Mouse (Mus musculus) cerebellum, postnatal 14 days (tissue): ENCODE measurements around the gene Gm6358.
"Not testable (repeated sequence)": the region's sequence is repeated elsewhere in the genome, so short reads cannot be mapped to it uniquely, and the experiment has no call there.

Experiments
- DNase-seq, 2 experiments: peaks; one replicate each; pipeline ENCODE4 v3.0.0; 2021; ENCODE audit warnings: mixed read lengths in 2 of 2

Gene Gm6358

DNA sequence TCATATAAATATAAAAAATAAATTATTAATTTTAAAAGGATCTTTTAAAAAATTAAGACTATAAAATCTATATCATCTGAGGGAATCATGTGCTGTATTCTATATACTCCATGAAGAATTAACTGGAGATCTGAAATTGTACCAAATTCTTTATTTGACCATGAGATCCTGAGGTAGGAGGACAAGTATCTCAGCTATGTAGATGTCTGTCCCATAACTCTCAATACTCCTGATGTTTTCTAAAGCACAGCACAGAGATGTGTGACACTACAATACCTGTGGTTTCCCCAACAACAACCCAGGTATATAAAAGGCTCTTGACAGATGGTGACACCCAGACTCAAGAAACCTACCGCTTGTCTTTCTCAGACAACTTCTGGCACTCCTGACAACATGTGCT is at the start of gene Gm6358:
Gene Gm6358, plus strand, starts transcription at position 301 of the 400 bp plus-strand sequence.
- no peak for DNase-seq

DNA sequence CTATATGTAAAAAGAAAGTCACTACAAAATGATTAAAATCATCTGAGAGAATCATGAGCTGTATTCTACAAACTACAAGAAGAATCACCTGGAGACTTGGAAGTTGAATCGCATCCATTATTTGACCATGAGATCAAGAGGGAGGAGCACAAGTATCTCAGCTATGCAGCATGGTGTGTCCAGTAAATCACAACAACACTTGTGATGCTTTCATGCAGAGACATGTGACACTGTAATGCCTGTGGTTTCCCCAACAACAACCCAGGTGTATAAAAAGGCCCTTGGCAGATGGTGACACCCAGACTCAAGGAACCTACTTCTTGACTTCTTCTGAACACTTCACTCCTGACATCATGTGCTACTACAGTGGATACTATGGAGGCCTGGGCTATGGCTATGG is 10.1 kb downstream of the Gm6358 start, which contains the start of gene Gm10061:
Gene Gm10061, plus strand, starts transcription at position 301 of the 400 bp plus-strand sequence.
- no peak for DNase-seq

- no peak for DNase-seq
These were observed 17.0 kb downstream of the Gm6358 start, which contains the start of gene Gm9789 for GRCm38 (mm10) chr16:89157652-89158051. Gm9789 (plus strand) TSS chr16:89157952.

DNA sequence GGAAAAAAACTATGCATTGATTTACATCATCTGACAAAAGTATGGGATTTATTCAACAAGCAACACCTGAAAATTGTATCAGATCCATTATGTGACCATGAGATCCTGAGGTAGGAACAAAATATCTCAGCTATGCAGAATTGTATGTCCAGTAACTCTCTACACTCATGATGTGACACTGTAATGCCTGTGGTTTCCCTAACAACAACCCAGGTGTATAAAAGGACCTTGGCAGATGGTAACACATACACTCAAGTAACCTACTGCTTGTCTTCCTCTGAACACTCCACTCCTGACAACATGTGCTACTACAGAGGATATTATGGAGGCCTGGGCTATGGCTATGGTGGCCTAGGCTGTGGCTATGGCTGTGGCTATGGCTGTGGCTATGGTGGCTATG is 28.5 kb downstream of the Gm6358 start, which contains the start of gene Gm7735:
Gene Gm7735, plus strand, starts transcription at position 301 of the 400 bp plus-strand sequence.
- not testable (repeated sequence) for DNase-seq

DNA sequence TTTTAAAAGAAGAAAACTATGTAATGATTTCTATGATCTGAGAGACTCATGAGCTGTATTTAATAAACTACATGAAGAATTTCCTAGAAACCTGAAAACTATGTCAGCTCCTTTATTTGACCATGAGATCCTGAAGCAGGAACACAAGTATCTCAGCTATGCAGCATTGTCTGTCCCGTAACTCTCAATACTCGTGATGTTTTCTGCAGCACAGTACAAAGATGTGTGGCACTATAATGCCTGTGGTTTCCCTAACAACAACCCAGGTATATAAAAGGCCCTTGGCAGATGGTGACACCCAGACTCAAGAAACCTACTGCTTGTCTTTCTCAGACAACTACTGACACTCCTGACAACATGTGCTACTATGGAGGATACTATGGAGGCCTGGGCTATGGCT is 33.8 kb downstream of the Gm6358 start, which contains the start of gene 1110057P08Rik:
Gene 1110057P08Rik, plus strand, starts transcription at position 301 of the 400 bp plus-strand sequence.
- DNase-seq: no peak

DNA sequence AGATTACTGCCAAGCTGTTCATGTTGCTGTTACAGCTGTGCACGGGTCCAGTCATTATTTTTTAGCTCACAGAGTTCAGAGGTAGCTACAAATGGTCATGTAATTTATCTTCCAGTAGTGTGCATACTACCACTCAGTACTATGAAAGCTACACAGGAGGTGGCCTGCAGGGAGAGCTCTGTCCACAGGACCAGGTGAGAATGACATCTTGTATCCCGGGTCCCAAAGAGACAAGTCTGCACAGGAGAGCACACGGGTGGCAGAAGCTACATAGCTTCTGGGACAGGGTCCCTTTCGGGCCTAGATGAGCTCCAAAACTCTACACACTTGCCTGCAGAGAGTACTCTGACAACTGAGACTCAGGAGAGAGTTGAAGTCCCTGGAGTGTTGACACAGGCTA is 48.0 kb downstream of the Gm6358 start:
- no peak for DNase-seq
